Mouse (Mus musculus): Measurements from ENCODE around the gene Hacd3.

Gene Hacd3

DNA sequence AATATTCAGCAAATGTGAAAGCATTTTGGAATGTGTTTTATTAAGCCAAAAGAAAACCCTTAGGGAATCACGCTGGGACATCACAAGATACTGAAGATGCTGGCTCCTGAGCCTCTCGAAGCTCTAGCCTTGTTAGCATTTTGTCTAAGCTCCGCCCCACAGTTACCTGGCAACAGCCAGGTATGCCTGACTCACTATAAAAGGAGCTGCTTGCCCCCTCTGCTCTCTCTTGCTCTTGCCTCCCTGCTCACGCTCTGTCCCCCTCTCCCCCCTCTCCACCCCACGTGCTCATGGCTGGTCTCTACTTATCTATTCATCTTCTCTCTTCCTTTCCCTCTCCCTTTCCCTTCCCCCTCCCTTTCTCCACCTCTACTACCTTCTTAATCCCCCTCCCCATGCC lies 69.4 kb downstream of the Hacd3 start:
- DNase-seq (ENCODE audit: low spot score in 2 of 2), result no peak

DNA sequence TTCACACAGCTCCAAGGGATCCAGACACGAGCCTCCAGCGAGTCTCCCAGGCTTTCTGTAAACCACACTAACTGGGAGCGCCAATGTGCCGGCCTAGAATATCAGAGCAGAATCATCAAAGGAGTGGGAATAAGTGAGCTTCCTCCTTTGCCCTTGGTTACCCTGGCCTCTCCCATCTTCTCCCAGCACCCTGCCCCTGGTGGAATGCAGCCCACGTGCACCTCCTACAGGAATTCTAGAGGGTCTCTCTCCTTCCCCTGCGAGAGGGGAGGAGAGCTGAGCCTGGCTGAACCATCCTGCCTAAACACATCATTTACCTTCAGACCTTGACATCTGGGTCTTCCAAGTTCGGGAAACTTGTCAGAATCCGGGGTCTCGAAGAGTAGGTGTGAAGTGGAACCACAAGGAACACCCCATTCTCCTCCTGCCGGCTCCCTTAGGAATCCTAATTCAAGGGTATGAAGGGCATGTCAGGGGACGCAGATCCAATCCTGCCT lies 70.3 kb downstream of the Hacd3 start, which contains the start of gene Slc24a1:
Gene Slc24a1, minus strand, starts transcription at position 447 of the 497 bp plus-strand sequence.
- no peak for DNase-seq (ENCODE audit: low spot score in 2 of 2)

DNA sequence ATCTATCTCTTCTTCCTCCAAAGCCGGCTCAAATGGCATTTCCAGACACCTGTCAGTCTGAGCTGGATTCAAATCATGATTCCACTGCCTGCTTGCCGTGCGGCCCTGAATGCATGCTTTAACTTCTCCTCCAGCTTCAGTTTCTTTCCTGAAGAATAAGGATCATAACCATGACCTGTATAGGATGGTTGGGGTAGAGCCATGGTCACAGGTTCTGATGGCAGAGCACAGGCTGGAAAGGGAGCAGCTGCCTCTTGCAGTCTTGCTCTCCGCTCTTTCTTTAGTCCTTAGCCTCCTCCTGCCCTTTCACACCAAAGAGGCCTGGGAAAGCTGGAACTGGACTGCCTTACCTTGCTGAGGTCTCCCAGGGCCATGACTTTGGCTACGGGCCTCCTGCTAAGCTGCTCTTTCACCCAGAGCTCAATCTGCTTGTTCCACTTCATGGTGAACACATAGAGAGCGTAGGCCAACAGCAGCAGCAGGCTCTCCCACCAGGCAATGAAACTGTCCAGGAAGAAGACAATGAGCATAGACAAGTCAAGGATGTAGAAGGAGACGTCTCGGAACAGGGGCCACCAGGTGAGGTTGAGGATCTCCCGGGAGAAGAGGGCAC lies 73.9 kb downstream of the Hacd3 start:
- DNase-seq (ENCODE audit: low spot score in 2 of 2), result no peak

DNA sequence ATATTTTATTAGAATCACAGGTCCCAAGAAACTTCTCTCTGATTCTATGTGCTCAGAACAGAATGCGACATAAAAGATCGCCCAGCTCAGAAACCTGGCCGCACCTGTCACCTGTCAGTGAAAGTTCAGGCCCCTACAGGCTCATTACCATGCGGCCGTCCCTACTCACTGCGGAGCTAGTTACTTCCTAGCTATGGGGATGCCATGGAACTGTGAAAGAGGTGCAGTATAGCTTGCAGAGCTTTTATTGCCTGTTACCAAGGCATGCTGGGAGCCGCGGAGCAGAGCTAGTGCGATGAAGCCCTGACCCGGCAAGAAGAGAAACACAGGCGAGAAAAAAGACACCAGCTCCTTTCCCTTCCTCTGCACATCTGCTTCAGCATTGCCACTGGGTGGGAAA lies 77.5 kb downstream of the Hacd3 start:
- no peak for DNase-seq (ENCODE audit: low spot score in 2 of 2)

DNA sequence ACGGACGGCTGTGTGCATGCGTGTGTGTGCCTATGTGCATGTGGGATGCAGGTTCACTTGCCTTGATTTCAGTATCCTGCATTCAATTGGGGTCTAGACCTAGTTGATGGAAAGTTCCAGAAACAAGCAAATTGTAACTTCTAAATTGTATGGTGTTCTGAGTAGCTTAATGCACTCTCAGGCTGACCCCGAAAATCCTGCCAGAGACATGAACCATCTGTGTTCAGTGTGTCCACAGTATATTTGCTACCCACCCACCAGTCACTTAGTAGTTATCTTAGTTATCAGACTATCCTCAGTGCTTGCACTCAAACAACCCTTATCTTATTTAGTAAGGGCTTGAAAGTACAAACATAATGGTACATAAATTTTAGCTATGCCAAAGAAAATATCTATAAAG lies 79.8 kb downstream of the Hacd3 start:
- no peak for DNase-seq (ENCODE audit: low spot score in 2 of 2)

DNA sequence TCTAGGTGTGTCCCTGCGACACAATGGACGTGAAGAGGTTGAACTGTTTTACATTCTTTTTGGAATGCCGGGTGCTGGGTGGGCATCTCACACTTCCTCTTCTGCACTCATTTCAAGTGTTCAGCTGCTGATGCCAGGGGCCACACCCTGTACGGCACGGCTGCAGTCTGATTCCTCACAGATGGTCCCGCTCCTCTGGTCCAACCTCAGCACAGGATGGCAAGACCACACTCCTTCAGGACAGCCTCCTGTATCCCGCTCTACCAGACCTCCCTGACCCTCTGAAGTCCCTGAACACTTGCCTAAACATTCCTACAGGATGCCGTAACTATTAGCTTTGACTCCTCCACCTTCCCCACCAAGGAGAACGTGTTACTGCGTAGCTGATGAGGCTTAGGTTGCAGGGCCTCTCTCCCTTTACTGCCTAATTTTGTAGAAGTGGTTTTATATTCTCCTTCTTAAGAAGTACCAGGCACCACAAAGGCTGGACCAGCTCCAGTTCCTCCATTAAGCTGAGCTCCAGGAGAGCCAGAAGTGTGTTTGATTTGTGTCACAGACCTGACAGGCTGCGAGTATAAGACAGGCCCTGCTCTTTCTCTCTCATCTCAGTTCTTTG lies 80.7 kb downstream of the Hacd3 start:
- no peak for DNase-seq (ENCODE audit: low spot score in 2 of 2)

DNA sequence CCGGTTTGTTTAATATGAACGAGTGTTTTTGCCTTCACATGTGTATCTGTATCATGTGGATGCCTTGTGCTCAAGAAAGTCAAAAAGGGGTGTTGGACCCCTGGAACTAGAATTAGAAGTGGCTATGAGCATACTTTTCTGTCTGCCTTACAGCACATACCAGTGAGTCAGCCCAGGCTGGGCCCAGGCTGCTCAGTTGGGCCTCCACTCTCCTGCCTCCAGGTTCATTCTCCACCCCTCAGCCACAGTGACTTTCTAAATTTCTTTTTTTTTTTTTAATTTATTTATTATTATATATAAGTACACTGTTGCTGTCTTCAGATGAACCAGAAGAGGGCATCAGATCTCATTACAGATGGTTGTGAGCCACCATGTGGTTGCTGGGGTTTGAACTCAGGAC lies 81.7 kb downstream of the Hacd3 start:
- no peak for DNase-seq (ENCODE audit: low spot score in 2 of 2)

DNA sequence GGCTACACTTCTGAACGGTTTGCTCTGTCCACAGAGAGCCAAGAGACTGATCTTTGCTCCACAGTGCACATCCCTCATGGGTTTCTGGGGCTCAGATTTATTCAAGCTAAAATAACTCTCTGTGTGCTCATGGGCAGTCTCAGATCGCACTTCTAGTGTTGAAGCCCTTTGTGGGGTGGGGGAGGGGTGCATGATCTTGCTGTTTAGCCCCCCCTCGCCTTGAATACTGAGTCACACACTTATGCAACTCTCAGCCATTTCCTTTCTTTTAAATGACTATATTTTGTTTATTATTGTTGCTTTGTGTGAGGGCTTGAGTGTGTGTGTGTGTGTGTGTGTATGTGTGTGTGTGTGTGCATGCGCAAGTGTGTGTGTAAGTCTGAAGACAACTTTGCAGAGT lies 82.2 kb downstream of the Hacd3 start:
- DNase-seq (ENCODE audit: low spot score in 2 of 2), result no peak

DNA sequence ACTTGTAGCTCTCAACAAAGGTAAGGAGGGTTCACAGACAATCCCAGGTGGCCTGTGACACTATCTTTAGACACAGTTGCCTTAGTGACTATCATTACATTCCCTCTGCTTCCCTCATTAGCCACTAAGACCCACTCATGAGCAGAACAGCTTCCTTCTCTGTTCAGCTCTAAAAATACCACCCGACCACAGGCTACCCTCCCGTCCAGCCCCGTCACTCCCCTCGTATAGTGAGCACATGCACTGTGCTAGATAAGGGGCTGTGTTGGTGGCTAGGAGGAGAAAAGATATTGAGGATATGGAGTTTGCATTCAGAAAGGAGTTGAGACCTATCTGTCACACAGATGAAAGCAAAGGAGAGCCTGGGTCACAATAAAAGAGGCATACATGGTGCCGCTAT lies 83.0 kb downstream of the Hacd3 start:
- no peak for DNase-seq (ENCODE audit: low spot score in 2 of 2)

DNA sequence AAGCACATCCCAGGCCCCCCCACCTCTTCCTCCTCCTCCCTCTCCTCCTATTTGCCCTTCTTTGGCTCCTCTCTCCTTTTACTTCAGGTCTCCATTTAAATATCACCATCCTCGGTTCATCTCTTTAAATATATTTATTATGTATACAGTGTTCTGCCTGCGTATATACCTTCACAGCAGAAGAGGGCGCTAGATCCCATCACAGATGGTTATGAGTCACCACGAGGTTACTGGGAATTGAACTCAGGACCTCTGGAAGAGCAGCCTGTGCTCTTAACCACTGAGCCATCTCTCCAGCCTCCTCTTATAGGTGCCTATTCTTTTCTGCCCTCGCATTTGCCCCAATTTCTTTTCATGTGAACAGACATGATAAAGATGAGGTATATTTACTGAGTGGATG lies 84.0 kb downstream of the Hacd3 start:
- no peak for DNase-seq (ENCODE audit: low spot score in 2 of 2)
